Mouse (Mus musculus): Measurements from ENCODE around the gene Izumo1. TPM values are rescaled to one million over a fixed set of nuclear protein-coding genes. Genes with fewer than 3 reads are reported as not detected.

Gene Izumo1
- polyA plus RNA-seq, 1 experiment from 2014 or later: 0.13 TPM

DNA sequence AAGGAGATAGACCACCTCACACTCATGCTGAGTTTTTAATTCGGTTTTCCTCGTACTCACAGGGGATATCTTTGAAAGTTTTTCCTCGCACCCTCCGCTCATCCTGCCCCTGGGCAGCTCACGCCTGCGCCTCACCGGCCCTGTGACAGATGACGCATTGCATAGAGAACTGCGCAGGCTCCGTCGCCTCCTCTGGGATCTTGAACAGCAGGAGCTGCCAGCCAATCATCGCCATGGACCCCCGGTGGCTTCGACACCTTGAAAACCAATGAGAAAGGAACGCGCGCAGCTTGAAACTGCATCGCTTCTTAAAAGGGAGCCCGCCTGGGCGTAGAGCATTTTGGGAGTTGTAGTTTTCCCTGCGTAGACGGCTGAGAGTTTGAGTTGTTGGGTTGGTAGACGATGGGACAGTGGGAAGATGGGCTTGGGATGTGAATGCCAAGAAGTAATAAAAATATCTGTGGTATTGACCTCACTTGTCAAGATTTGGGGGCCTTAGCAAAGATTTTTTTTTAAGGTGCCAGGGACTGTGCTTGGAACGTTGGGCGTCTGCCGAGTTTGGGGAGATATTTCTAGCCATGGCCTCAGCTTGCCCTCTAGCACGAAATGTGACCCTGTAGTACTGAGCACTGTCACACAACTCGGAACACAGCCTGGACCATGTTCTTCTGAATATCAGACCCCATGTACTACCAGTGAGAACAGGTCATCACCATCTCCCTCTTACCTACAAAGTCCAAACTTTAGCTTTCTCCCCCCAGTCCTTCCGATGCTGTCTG is 17.2 kb downstream of the Izumo1 start:
- Histone ChIP-seq H3K9me3 (no peaks in the 10 kb centered on the region), H3K27me3 (peaks cover 13% of the 10 kb centered on the region; the same call in 1 of the 2 replicates), H3K27ac (0 out of 2 replicates have a peak overlapping the region, but pooled peaks have one; percentile 5), H3K4me2 (peak overlapping the region; percentile 51), H3K9ac (peak overlapping the region; percentile 47; the same call in 1 of the 2 replicates), H3K4me3 (replicated peaks) (peak overlapping the region; percentile 27), H3K4me1 (peaks cover 20% of the 10 kb centered on the region), H3K36me3 (replicated peaks) (peaks cover 10% of the 10 kb centered on the region; the same call in 1 of the 2 replicates)
- ATAC-seq (ENCODE audit: low FRiP score): peak; percentile 91
- WGBS: 16% methylated on average over 29 of the region's 29 CpGs

DNA sequence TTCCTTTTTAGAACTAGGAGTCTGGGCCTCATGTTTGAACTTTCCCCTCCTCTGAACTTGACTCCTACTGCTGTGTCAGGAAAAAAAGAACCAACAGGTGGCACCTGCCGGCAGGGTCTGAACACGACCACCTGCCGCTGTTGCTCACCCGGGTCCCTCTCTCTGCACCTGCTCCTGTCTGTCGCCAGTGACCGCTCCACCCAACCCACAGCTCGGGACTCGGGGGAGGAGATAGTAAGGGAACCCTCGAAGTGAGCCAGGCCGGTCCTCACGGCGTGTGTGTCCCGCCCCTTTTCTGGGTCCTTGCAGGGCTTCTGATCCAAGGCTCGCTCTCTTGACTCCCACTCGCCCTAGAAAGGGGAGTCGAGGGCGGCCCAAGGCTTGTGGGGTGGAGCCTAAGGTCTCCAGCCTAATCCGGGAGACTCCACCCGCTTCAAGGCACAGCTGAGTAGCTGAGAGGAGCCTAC is 18.0 kb downstream of the Izumo1 start, which contains the start of gene Mamstr:
Mamstr (plus strand) TSS at position 417 of the 467 bp plus-strand sequence.
- peak within 1 kb of the TSS; percentile 51; the same call in 1 of the 2 replicates for H3K4me2 ChIP-seq
- no peak within 1 kb of the TSS for H3K4me3 ChIP-seq (replicated peaks)
- H3K27ac ChIP-seq: no peak within 1 kb of the TSS

DNA sequence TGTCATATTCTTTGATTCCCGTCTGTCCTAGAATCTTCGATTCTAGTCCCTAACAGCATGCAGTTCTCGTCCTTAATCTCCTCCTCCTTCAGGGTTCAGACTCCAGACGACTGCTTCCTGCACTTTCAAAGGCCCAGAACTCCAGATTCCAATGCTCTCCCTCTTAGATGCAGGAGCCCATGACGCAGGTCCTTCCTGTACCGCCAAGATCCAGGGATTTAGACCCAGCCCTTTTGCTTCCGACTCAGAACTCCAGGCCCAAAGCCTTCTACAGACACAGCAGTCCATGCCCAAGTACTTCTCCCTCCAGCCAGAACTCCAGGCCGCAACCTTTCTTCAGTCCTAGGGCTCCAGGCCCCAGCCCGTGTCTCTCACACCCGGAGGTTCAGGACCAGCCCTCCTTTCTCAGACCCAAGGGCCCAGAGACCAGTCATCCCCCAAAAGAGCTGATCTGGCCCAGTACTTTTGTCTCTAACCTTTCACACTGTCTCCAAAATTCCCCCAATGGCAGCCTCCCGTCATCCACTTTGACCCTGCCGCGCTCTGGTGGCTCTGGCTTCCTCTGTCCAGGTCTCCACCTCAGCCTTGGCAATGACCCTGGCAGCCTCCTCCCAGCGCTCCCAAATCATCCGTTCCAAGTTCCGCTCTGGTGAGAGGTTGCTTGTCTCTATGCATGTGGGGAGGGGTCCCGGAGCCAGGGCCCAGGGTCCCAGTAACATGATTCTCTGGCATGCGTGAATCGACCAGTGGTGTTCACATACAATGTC is 18.8 kb downstream of the Izumo1 start:
- Histone ChIP-seq H3K9ac (no peak overlapping the region), H3K27me3 (peaks cover 17% of the 10 kb centered on the region), H3K4me3 (replicated peaks) (no peak overlapping the region), H3K4me1 (peaks cover 32% of the 10 kb centered on the region), H3K36me3 (replicated peaks) (peaks cover 10% of the 10 kb centered on the region; the same call in 1 of the 2 replicates), H3K9me3 (no peaks in the 10 kb centered on the region), H3K4me2 (no peak overlapping the region), H3K27ac (no peak overlapping the region)
- whole genome bisulfite sequencing: 75% methylated on average over 19 of the region's 19 CpGs
- no peak for ATAC-seq (ENCODE audit: low FRiP score)

More for the DNA sequence above, 18.0 kb downstream of the Izumo1 start, which contains the start of gene Mamstr:
- ATAC-seq (ENCODE audit: low FRiP score): no peak
- WGBS: 18% methylated on average over 19 of the region's 19 CpGs
- H3K4me1 ChIP-seq: peaks cover 28% of the 10 kb centered on the region
- H3K27me3 ChIP-seq: peaks cover 13% of the 10 kb centered on the region; the same call in 1 of the 2 replicates
- H3K9me3 ChIP-seq: no peaks in the 10 kb centered on the region
- H3K9ac ChIP-seq: no peak within 1 kb of the TSS
- H3K36me3 ChIP-seq (replicated peaks): peaks cover 10% of the 10 kb centered on the region; the same call in 1 of the 2 replicates

DNA sequence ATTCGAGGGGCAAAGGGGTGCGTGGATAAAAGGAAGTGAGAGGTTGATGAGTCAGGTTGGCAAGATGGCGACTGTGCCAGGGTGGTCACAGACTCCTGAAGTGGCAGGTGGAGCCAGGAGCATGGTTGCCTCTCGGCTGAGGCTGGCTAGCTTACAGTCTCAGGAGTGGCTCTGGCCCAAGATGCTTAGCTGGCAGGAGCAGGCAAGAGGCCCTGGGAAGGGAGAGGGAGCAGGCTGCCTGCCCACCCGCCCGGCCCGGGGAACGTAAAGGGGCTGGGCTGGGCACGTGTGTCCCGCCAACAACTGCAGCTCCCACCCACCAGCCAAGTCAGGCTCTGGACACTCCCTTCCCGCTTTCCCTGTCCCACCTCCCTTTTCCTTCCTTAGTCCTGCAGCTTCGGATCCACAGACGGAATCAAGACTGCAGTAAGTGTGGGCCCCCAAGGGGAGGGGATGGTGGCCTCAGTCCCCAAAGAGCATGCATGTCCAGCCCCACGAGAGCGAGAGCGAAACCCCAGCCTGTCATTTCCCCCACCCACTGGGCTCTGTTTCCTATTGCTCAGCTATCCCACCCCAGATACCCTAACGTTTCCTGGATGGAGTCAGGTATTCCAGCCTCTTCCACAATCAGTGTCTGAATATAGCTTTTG is 19.9 kb downstream of the Izumo1 start:
- H3K9ac ChIP-seq: no peak overlapping the region
- 0 out of 2 replicates have a peak overlapping the region, but pooled peaks have one; percentile 27 for H3K27ac ChIP-seq
- H3K9me3 ChIP-seq: no peaks in the 10 kb centered on the region
- H3K4me3 ChIP-seq (replicated peaks): no peak overlapping the region
- 74% methylated on average over 12 of the region's 17 CpGs for WGBS
- peaks cover 4% of the 10 kb centered on the region; the same call in 1 of the 2 replicates for H3K36me3 ChIP-seq (replicated peaks)
- H3K4me2 ChIP-seq: no peak overlapping the region
- peaks cover 17% of the 10 kb centered on the region for H3K27me3 ChIP-seq
- ATAC-seq (ENCODE audit: low FRiP score): no peak
- H3K4me1 ChIP-seq: peaks cover 32% of the 10 kb centered on the region

DNA sequence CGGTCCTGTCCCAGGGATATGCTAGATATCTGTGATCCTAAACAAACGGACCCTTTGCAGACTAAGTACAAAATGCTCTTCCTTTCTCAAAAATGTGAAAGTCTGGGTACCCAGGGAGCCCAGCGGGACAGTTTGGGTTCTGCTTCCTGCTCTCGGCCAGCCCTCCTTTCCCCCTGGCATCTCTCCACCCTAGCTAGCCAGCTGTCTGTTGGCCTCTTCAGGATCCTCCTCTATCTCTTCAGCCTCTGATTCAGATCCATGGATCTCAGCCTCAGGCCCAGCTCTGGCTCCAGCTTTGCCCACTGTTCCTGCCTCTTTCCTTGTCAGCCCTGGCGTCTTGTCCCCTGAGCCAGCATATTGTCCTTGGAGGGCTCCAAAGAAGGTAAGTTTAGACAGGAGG is 20.5 kb downstream of the Izumo1 start:
- 0 out of 2 replicates have a peak overlapping the region, but pooled peaks have one; percentile 78 for H3K9ac ChIP-seq
- WGBS: 80% methylated on average over 5 of the region's 5 CpGs

DNA sequence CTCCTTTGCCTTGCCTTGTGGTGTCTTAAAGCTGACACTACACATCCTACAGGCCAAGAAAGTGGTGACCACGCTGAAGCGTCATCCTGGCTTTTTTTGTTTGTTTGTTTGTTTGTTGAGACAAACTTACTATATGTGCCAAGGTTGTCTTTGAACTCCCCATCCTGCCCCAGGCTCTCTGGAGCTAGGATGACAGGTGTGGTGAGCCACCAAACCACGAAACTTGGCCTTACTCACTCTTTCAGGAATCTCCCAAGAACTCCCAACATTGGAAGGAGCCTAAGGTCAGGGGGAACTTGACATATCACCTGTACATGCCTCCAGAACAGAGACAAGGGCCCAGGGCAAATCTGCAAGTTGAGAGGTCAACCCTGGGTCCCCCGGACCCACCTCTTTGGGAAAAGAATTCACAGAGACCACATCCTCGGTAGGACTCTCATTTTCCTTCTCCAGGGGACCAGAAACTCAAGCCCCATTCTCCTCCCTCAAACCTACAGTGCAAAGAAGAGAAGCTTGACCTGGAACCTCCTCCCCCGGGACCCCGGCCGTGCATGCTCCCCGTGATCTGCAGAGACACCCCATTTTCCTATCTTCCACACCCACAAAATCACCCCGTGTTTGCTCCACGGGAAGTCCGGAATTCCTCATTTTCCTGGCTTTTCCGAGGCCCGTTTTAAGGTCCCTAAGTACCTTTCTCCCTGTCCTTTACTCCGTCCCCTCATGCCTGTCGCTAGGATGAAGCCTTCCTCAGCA is 21.1 kb downstream of the Izumo1 start:
- peak overlapping the region; percentile 49 for H3K4me3 ChIP-seq (replicated peaks)
- 38% methylated on average over 16 of the region's 16 CpGs for WGBS
- peaks cover 21% of the 10 kb centered on the region for H3K27me3 ChIP-seq
- H3K4me2 ChIP-seq: peak overlapping the region; percentile 79
- ATAC-seq (ENCODE audit: low FRiP score): no peak
- H3K4me1 ChIP-seq: peaks cover 32% of the 10 kb centered on the region
- peak overlapping the region; percentile 95 for H3K27ac ChIP-seq
- no peaks in the 10 kb centered on the region for H3K9me3 ChIP-seq
- H3K9ac ChIP-seq: peak overlapping the region; percentile 78
- H3K36me3 ChIP-seq (replicated peaks): no peaks in the 10 kb centered on the region

More for the DNA sequence above, 20.5 kb downstream of the Izumo1 start:
- no peak overlapping the region for H3K27ac ChIP-seq
- peaks cover 18% of the 10 kb centered on the region for H3K27me3 ChIP-seq
- H3K4me3 ChIP-seq (replicated peaks): no peak overlapping the region
- peaks cover 32% of the 10 kb centered on the region for H3K4me1 ChIP-seq
- H3K36me3 ChIP-seq (replicated peaks): no peaks in the 10 kb centered on the region
- no peak for ATAC-seq (ENCODE audit: low FRiP score)
- no peak overlapping the region for H3K4me2 ChIP-seq
- H3K9me3 ChIP-seq: no peaks in the 10 kb centered on the region

DNA sequence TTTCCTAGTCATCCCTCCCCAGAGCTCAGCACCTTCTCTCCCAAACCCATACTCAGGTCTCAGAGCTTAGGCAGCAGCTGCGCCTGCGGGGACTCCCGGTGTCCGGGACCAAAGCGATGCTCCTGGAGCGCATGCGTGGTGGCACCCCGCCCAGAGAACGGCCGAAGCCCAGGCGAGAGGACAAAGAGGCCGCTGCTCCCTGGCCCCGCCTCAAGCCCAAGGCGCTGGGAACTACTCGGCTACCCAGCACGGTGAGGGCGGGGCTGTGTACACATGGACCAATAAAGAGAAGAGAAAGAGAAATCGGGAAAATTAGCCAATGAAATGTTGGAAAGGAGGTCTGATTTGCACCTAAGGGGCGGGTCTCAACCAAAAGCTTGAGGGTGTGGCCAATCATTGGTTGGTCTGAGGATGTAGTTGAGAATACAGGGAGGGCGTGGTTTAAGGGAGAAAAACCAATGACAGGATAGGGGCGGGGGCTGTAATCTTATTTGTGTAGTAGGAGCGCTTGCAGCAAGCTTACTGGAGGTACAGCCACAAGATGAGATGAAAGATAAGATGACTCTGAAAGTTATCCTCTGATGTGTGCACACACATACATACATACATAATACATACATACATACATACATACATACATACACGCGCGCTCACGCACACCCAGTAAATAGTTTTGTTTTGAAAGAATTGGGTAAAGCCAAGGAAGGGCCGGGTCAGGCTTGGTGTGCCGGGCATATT is 22.0 kb downstream of the Izumo1 start:
- H3K9me3 ChIP-seq: no peaks in the 10 kb centered on the region
- peak overlapping the region; percentile 95 for H3K27ac ChIP-seq
- WGBS: 1% methylated on average over 28 of the region's 28 CpGs
- H3K4me1 ChIP-seq: peaks cover 29% of the 10 kb centered on the region
- peaks cover 21% of the 10 kb centered on the region for H3K27me3 ChIP-seq
- H3K9ac ChIP-seq: peak overlapping the region; percentile 78
- ATAC-seq (ENCODE audit: low FRiP score): peak; percentile 94
- peak overlapping the region; percentile 49 for H3K4me3 ChIP-seq (replicated peaks)
- peak overlapping the region; percentile 79 for H3K4me2 ChIP-seq
- H3K36me3 ChIP-seq (replicated peaks): no peaks in the 10 kb centered on the region

DNA sequence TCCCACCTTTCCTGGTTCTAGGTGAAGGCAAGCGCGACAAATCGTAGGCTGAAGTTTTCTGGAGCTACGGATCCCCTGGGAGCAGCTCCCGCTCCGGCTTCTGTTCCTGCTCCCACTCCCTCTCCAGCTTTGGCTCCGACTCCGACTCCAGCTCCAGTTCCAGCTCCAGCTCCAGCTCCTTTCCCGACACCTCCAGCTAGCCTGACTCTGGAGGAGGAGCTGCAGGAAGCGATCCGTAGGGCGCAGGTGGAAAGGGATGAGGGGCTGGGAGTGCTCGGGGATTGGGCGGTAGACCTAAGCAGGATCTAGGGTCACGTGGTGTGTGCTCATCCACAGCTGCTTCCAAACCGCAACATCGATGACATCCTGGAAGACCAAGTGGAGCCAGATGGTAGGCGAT is 22.6 kb downstream of the Izumo1 start:
- ATAC-seq (ENCODE audit: low FRiP score): peak; percentile 31
- WGBS: 2% methylated on average over 18 of the region's 18 CpGs
- peak overlapping the region; percentile 45 for H3K9ac ChIP-seq
- peak overlapping the region; percentile 79 for H3K4me2 ChIP-seq
- peak overlapping the region; percentile 95 for H3K27ac ChIP-seq
- peaks cover 29% of the 10 kb centered on the region for H3K4me1 ChIP-seq
- peaks cover 21% of the 10 kb centered on the region for H3K27me3 ChIP-seq
- H3K36me3 ChIP-seq (replicated peaks): no peaks in the 10 kb centered on the region
- H3K4me3 ChIP-seq (replicated peaks): peak overlapping the region; percentile 49
- no peaks in the 10 kb centered on the region for H3K9me3 ChIP-seq

DNA sequence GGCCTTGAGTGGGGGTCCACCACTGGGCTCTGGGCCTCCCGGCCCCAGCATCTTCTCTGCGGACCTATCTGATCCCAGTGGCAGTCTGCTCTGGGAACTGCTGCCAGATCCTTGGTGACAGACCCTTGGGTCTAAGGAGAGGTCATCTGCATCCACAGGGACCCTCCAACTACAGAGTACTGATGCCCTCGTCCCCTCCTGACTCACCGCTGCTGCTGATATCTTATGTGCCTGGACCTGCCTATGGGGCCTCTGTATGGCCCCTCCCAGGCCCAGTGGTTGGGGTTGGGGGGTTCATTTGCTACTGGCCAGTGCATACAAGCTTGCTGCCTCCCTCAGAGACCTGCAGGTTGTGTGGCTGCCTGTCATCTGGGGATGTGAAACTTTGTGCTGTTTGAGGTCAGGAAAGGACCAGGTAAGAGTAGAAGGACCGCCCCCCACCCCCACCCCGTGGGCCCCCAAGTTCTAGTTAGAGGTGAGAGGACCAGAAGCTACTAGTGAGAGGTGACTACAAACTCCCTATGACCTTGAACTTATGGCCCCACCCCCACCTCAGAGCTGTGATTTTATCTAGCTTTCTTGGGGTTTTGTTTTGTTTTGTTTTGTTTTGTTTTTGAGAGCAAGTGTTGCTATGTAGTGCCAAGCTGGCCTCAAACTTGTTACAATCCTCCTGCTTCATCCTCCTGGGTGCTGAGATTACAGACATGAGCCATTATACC is 23.4 kb downstream of the Izumo1 start:
- Histone ChIP-seq H3K27me3 (peaks cover 16% of the 10 kb centered on the region), H3K4me3 (replicated peaks) (no peak overlapping the region), H3K36me3 (replicated peaks) (no peaks in the 10 kb centered on the region), H3K4me1 (peaks cover 29% of the 10 kb centered on the region), H3K9me3 (no peaks in the 10 kb centered on the region), H3K4me2 (peak overlapping the region; percentile 79; the same call in 1 of the 2 replicates), H3K9ac (no peak overlapping the region), H3K27ac (peak overlapping the region; percentile 95)
- no peak for ATAC-seq (ENCODE audit: low FRiP score)
- WGBS: 69% methylated on average over 6 of the region's 6 CpGs

DNA sequence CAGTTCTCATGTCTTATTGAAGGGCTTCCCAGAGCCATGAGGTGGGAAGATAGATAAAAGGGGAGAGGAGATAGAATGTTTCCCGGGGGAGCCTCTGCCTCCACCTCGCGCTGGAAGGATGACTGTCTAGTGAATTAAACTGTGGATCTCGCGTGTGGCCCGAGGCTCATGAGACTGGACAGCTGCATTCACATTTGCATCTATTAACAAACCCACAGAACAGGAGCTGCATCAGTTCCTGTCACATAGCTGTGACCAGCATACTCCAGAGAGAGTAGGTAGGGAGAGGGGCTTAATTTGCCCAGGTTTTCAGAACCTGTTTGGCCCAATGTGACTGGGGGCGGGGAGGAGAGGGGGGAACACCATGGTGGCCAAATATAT is 24.0 kb downstream of the Izumo1 start:
- WGBS: 88% methylated on average over 7 of the region's 7 CpGs
- no peak overlapping the region for H3K27ac ChIP-seq
- H3K9me3 ChIP-seq: no peaks in the 10 kb centered on the region
- H3K4me3 ChIP-seq (replicated peaks): no peak overlapping the region
- H3K4me2 ChIP-seq: no peak overlapping the region
- H3K9ac ChIP-seq: no peak overlapping the region
- peaks cover 29% of the 10 kb centered on the region for H3K4me1 ChIP-seq
- H3K36me3 ChIP-seq (replicated peaks): no peaks in the 10 kb centered on the region
- H3K27me3 ChIP-seq: peaks cover 12% of the 10 kb centered on the region
- ATAC-seq (ENCODE audit: low FRiP score): no peak

All from forebrain, embryonic 12.5 days (tissue).